Mouse (Mus musculus) frontal cortex, postnatal 25 days (tissue): Measurements from ENCODE around the gene Ddr1.
A peak's percentile ranks its signal among the peaks of the same experiment; 100 is the strongest.

Experiments used
- DNase-seq, 2 experiments: peaks; one replicate each; pipeline ENCODE4 v3.0.0; 2022; ENCODE audit warnings: low spot score in 2 of 2

Gene Ddr1

GRCm38 (mm10) chr17:35721676-35722075 is 17.3 kb upstream of the Ddr1 start:
- DNase-seq = no peak

DNA sequence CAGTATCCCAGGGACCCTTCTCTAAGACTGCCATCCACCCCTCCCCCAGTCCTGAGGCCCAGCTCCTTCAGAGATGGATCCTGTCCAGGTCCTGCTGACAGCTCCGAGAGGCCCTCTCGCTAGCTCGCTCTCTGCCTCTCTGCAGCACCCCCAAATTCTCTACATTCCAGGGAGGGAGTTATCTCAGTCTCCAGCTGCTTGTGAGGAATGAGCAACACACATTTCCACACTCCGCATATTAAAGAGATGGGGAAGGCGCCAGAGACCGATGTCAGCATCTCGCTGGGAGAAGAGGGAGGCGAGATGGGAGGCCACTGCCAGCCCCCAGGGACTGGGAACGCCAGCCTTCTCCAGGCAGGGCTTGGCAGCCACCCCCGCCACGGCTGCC is 15.9 kb upstream of the Ddr1 start:
- no peak for DNase-seq

- no peak for DNase-seq
These were observed 15.4 kb upstream of the Ddr1 start for GRCm38 (mm10) chr17:35719616-35720339.

DNA sequence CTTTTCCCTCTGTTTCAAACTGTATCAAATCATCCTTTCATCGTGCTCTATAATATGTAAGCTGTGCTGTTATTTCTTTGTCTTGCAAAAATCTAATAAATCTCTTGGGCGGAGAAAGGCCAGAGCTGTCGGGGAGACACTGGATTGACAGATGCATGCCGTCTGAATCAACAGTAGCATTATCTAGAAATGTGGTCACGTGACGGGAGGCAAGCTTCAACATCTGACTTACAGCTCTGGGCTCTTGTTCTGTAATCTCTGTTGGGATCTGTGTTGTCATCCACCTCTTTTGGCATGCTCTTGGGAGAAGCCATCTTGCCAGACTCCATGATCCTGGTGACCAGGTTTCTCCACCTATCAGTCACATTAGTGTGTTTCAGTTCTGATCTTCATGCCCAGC is 12.7 kb upstream of the Ddr1 start:
- DNase-seq = no peak

GRCm38 (mm10) chr17:35716114-35716513 is 11.7 kb upstream of the Ddr1 start:
- DNase-seq = no peak

DNA sequence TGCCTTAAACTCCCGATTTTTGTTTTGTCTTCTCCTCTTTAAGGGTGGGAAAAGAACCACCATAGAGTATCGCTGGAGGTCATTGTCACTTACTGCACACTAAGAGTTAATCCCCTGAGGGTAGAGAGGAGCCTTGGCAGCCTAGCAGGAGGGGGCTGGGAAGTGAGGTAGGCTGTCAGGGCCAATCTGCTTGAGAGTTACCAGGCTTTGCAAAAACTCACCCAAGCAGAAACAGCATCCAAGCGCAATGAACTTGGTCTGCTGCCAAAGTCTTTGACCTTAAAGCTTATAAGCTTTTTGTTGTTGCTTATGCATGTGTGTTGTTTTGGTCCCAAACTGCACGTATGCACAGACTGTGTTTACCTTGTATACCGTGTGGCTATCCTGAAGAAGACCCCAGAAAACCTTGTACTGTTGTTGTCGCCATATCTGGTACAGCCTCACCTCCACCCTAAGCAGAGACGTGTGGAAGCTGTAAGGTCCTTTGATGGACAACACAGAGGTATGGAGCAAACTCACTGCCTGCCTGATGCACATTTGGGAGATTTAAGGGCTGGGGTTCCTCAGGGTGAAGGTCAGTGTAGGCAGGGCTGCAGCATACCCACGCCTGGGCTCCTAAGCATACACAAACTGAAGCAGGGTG is 6.4 kb upstream of the Ddr1 start:
- DNase-seq = no peak

- DNase-seq = no peak
These were observed 4.2 kb upstream of the Ddr1 start for GRCm38 (mm10) chr17:35708611-35709010.

- no peak for DNase-seq
These were observed 3.5 kb upstream of the Ddr1 start for GRCm38 (mm10) chr17:35707929-35708328.

DNA sequence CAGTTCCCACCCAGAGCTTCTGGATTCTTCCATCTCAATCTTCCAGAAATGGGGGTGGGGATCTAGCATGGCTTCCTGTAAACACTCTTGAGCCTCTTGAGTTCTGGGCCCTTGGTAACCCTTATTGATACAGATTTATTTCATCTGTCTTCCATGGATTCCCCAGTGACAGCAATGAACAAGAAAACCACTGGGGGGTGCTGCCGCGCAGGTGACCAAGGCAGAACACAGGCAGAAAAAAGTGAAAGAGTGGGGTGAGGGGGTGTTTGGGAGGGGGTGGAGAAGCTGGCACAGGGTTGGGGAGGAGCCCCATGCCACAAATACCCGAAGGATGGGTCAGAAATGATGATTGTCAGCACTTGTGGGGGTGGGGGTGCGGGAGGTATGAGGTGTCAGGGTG is 1.4 kb upstream of the Ddr1 start:
- DNase-seq = no peak

DNA sequence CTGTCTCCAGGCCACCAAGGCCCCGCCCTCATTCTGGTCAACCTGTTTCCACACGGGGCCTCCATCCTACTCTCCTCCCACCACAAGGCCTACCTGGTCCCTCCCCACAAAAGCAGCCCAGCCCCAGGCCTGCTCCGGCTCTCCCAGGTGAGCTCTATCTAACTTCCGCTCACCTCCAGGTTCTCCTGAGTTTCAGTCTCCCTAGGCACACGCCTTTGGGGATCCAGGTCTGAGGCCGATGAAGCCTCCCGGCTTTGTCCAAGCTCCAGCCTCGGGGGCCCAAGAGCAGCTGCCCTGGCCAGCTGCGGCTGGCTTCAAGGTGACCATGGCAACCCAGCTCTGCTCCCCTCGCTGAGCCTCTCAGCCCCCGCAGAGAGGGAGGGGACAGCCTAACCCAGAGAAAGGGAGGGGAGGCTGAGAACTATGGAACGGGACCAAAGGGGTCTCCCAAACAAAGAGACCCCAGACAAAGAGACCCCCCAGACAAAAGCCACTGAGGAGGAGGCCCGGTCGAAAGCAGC is 610 bp downstream of the Ddr1 start:
- no peak for DNase-seq

- no peak for DNase-seq
These were observed 1.4 kb downstream of the Ddr1 start for GRCm38 (mm10) chr17:35703065-35703464.

GRCm38 (mm10) chr17:35702605-35703004 is 1.8 kb downstream of the Ddr1 start:
- no peak for DNase-seq

- no peak for DNase-seq
These were observed 2.4 kb downstream of the Ddr1 start for GRCm38 (mm10) chr17:35701978-35702461.

DNA sequence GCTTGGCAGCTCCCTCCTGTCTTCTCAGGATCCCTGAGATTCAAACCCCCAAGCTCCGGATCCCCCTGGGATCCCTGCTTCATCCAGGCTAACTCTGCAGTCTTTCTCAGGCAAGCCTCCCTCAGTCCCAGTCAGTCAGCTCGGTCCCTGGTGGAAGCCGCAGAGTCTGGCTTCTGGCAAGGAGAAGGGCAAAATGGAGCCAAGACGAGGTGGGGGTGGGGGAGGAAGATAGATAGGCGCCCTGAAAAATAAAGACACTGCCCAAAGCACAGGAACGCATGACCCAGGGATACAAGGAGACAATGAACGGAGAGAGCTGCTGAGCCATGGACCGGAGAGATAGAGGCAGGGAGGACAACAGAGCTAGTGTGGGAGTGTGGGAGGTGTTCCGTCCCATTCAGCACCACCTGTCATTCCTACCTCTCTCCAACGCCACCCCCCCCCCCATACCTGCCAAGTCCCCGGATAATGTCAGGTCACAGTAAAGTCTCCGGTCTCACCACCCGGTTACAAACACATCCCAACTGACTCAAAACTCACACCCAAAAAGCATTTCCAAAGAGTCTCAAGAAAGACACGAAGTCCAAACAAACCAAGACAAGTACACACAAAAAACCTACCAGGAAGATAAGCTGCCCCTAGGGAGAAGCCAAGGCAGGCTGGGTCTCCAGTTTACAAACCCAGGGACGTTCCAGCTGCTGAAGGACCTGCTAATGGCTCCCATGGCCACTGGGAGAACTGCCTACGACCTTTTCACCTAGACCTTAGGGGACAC is 3.0 kb downstream of the Ddr1 start:
- no peak for DNase-seq

DNA sequence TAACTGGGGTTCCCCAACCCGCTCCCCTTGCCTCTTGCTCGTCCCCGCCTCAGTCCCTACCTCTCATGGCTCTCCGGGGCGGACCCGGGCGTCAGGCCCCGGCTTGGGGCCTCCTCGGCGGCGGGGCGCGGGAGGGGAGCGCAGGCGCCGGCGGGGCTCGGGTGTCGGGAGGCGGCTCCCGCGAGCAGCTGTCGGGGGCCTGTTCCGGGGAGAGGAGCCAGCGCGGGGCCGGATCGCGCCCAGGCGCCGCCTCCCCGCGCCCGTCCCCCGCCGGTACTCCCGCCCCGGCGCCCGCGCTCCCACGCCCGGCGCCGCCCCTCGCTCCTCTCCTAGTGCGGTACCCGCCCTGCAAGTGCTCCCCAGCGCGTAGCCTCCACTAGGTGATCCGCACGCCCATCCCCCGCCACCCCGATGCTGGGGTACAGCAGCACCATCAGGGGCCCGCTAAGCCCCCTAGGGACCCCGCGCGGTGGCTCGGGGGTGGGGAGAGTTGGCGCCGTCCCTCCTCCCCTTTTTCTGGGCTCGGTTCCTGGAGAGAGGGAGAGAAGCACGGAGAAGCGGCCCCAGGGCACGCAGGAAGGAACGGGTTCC is 4.0 kb downstream of the Ddr1 start:
- DNase-seq = peak; percentile 57 to 68

DNA sequence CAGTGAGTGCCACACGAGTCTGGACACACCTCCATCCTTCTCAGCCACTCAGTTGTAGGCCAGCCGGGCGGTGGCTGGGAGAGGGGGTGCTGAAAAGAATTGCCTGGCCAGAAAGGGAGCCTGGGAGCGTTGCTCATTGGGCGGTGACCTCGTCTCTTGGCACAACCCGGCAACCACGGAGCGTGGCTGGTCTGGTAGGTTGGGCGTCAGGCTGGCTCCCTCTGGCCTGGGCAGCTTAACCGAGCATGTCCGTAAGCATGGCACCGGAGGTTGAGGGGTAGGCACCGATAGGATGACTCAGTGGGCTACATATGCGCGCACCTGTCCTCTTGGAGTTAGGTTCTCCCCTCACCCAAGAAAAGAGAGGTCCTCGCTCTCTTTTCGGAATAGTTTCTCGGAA is 4.5 kb downstream of the Ddr1 start:
- peak in 1 of 2 experiments; percentile 43 for DNase-seq

DNA sequence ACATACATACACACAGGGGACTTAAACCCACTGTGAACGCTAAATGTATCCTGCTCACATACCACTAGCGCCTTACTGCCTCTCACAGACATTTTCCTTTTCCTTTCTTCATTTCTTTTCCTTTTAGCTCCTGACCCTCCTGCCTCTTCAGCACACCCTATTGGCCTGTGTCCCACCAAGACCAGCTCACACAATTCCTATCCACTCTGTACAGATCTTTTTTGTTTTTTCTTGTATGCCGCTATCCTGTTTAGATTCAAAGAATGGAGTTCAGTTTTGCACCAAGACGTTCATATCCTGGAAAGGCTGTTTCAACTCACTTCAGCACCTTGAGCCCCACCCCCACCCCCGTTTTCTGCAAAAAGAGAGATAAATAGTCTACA is 5.9 kb downstream of the Ddr1 start:
- no peak for DNase-seq

GRCm38 (mm10) chr17:35697759-35698500 is 6.5 kb downstream of the Ddr1 start:
- DNase-seq = no peak

DNA sequence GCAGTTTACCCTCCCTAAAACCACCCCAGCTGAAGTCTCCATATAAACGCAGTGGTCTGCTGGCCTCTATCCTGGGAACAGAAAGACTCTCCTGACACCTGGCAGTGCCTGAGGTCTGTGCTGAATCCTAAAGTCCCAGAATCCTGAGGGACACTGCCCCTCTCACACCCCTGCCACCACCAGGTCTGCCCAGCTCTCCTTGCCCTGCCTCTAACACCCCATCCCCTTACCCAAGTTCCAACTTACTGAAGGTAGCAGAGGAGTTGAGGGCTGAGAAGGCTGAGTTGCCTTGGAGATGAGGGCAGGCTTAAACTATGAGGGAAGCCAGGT is 7.0 kb downstream of the Ddr1 start:
- DNase-seq = no peak

GRCm38 (mm10) chr17:35696691-35697090 is 7.7 kb downstream of the Ddr1 start:
- no peak for DNase-seq

GRCm38 (mm10) chr17:35695289-35695688 is 9.1 kb downstream of the Ddr1 start:
- no peak for DNase-seq

GRCm38 (mm10) chr17:35693906-35694305 is 10.5 kb downstream of the Ddr1 start:
- no peak for DNase-seq
